Mouse (Mus musculus) embryonic facial prominence, embryonic 10.5 days (tissue): ENCODE data around the gene Tbcel. TPM values are rescaled to one million over a fixed set of nuclear protein-coding genes. Genes with fewer than 3 reads are reported as not detected.

Experiments used
- DNase-seq: peaks from one replicate; pipeline ENCODE4 v3.0.0-alpha.2; 2017; ENCODE audit warnings: low spot score
- H3K27ac ChIP-seq: fragments of 300-500 bp; sonication (generic); replicated peaks from 2 replicates; pipeline ENCODE4 v1.5.1; 2016; ENCODE audit warnings: mild to moderate bottlenecking
- H3K27me3 ChIP-seq: fragments of 300-500 bp; sonication (generic); replicated peaks from 2 replicates; pipeline ENCODE4 v1.6.1; 2016; ENCODE audit warnings: low read depth, mild to moderate bottlenecking; ENCODE audit not compliant: poor library complexity, severe bottlenecking
- H3K36me3 ChIP-seq: fragments of 300-500 bp; sonication (generic); replicated peaks from 2 replicates; pipeline ENCODE4 v1.6.1; 2016; ENCODE audit warnings: mild to moderate bottlenecking, moderate library complexity
- H3K4me1 ChIP-seq: fragments of 300-500 bp; sonication (generic); 2 replicates; pipeline ENCODE4 v1.6.1; 2016
- H3K4me3 ChIP-seq: fragments of 300-500 bp; sonication (generic); 2 replicates; pipeline ENCODE4 v1.5.1; 2016; ENCODE audit warnings: mild to moderate bottlenecking, moderate library complexity
- H3K9me3 ChIP-seq: fragments of 300-500 bp; sonication (generic); 2 replicates; pipeline ENCODE4 v1.6.1; 2016; ENCODE audit warnings: mild to moderate bottlenecking
- WGBS: fragments of 180-500 bp; shearing (Covaris S2); methylation state at CpG from one replicate; pipeline ENCODE4 v1.1.7; 2016; 5-methylcytosine and 5-hydroxymethylcytosine counted together
- polyA plus RNA-seq: library from polyadenylated mRNA; unstranded; fragments of >200 nt; fragmentation: Nextera tagmentation; extraction: Ambion mirVana; gene quantifications from 2 replicates; pipeline ENCODE4 v1.2.1, GENCODE M21; 2016

Tbcel gene
- polyA plus RNA-seq, 1 experiment from 2014 or later = 3.5 TPM

DNA sequence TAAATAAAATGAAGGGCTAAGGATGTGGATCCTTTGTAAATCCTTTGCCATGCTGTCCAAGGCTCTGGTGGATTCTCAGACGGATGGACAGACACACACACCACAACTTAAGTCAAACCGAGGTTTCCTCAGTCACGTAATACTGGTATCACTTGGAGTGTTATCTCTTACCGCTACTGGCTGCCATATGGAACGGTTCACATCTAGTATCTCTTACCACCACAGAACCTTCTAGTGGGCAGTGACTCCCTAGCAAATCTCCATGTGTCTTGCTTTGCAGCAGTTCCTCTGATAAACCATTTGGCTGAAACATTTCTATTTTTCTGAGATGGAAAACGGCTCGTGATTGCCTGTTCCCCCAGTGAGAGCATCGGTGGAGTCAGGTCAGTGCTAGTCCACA, 33.4 kb downstream of the Tbcel start:
- Histone ChIP-seq H3K27me3 (no peaks in the 10 kb centered on the region), H3K4me1 (peaks cover 16% of the 10 kb centered on the region), H3K27ac (no peak overlapping the region), H3K36me3 (peaks cover 7% of the 10 kb centered on the region), H3K9me3 (no peaks in the 10 kb centered on the region), H3K4me3 (no peak overlapping the region)
- no peak for DNase-seq
- WGBS = 84% methylated on average over 8 of the region's 8 CpGs

DNA sequence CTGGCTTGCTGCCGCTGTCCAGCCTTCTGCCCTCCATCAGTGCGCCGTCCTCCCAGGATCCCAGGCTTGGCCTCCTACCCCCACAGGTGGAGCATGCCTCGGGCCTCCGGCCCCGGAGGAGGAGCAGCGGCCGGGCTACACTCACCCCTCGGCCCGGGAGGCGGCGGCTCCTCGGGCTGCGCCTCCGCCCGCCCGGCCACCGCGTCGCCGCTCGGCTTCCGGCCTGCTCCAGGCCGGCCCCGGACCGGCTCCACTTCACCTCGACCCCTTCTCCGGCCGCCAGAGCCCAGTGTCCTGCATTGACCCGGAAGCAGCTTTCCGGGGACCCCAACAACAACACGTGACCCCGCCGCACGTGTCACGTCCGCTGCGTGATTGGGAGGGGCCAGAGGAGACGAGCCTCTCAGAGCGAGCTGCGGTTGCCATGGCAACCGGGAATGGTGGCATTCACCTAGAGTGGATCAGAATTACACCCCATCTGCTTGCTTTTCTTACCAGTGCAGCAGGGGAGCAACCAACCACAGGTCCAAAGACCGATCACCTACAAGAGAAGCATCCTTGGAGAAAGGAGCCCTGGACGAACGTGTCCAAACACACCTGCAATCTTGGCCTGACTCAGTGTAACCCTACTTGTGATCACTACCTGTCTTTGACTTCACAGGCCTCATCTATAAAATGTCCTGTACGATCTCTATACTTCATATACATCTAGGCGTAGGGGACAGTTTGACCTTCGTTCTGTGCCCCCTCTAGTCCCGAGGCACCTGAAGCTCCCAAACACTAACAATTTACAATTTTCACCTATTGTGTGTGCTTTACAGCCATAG, 35.5 kb downstream of the Tbcel start:
- Histone ChIP-seq H3K27ac (peak overlapping the region; percentile 90), H3K4me3 (peak overlapping the region; percentile 90), H3K9me3 (no peaks in the 10 kb centered on the region), H3K4me1 (peaks cover 16% of the 10 kb centered on the region), H3K27me3 (no peaks in the 10 kb centered on the region), H3K36me3 (peaks cover 11% of the 10 kb centered on the region)
- DNase-seq = peak; percentile 95
- 6% methylated on average over 49 of the region's 49 CpGs for WGBS

DNA sequence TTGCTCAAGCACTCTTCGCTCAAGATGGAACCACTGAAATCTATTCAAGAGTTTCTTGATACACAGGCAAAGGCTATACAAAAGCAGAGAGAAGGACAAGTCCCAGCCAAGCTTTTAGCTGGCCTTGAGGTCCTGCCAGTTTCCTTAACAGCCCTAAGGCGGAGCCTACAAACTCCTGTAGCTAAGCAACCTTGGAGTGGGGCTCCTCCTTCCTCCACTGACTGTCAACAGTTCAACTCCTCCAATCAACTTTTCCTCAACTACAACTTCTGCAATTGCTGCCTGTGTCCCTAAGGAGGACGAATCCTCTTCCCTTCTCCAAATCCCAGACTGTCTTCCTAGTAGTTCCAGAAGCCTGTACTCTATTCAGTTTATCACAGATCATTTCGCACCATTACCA, 36.4 kb downstream of the Tbcel start:
- Histone ChIP-seq H3K27me3 (no peaks in the 10 kb centered on the region), H3K4me1 (peaks cover 16% of the 10 kb centered on the region), H3K9me3 (no peaks in the 10 kb centered on the region), H3K4me3 (peak overlapping the region; percentile 90), H3K36me3 (peaks cover 14% of the 10 kb centered on the region), H3K27ac (peak overlapping the region; percentile 90; the same call in 1 of the 2 replicates)
- DNase-seq = no peak
- WGBS = 54% methylated on average over 4 of the region's 4 CpGs

DNA sequence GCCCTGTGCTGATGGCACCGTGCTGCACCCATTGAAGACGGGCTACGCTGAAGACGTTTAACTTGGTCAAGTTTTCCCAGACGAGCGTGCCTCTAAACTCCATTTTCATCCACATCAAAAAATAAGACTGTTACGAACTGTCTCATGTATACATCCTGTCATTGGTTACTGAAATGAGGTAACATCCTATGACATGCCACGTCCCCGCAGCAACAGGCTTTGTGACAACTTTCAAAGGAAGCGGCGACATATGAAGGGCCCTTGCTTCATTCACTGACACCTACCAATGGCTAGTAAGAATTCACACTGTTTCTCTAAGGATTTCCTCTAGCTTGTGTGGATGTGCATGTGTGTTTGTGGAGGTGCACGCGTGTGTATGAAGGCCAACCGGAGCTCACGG, 38.3 kb downstream of the Tbcel start:
- H3K27me3 ChIP-seq = no peaks in the 10 kb centered on the region
- WGBS = 95% methylated on average over 15 of the region's 15 CpGs
- peaks cover 20% of the 10 kb centered on the region for H3K4me1 ChIP-seq
- no peak overlapping the region for H3K4me3 ChIP-seq
- H3K9me3 ChIP-seq = no peaks in the 10 kb centered on the region
- peaks cover 14% of the 10 kb centered on the region for H3K36me3 ChIP-seq
- no peak for DNase-seq
- H3K27ac ChIP-seq = no peak overlapping the region

DNA sequence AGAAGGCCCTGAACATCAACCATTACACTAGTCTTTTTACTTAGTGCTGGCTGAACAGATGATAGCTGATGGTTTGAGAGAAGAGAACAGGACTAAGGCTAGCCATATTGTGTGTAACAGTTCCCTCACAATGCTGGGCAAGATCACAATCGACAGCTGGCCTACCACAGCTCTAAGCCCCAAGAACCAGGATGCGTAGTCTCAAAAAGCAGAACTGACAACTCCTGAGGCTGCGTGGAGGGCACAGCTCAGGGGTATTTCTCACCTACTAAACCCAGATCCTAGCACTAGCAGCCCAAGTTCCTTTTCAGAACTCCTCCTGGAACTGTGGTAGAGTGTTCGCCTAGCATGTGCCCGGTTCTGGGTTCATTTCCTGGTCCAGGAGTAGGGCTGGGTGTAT, 39.2 kb downstream of the Tbcel start:
- H3K27ac ChIP-seq = no peak overlapping the region
- peaks cover 14% of the 10 kb centered on the region for H3K36me3 ChIP-seq
- DNase-seq = no peak
- no peaks in the 10 kb centered on the region for H3K9me3 ChIP-seq
- peaks cover 25% of the 10 kb centered on the region for H3K4me1 ChIP-seq
- no peaks in the 10 kb centered on the region for H3K27me3 ChIP-seq
- WGBS = 95% methylated on average over 5 of the region's 5 CpGs
- no peak overlapping the region for H3K4me3 ChIP-seq

DNA sequence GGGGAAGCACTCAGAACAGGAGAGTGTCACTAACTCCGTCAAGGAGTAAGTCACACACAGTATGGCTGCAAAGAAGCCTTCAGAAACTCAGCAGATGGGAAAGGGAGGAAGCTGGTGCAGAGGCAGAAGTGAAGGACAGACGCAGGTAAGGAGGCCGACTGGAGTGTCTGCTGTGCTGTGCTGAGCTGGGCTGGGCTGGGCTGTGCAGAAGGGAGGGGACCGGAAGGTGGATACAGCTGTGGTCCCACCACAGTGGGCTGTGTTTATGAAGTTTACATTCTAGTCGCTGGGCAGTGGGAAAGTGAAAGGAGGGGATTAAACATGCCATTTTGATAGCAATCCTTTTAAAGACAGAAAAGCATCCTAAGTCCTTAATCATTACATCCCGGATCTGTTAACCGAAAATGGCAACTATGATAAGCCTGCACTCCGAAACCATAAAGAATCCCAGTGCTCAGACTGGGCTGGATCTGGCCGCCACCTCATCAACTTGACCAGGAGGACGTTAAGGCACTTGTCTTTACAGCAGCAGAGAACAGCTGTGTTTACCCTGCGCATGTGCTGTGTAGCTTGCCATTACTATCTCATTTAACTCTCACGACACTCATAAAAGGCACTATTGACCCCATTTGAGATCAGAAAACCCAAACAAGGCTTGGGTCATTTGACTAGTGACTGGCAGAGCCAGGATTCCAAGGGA, 40.3 kb downstream of the Tbcel start:
- 85% methylated on average over 12 of the region's 12 CpGs for WGBS
- DNase-seq = no peak
- Histone ChIP-seq H3K4me1 (peaks cover 24% of the 10 kb centered on the region), H3K4me3 (no peak overlapping the region), H3K27me3 (no peaks in the 10 kb centered on the region), H3K27ac (no peak overlapping the region), H3K9me3 (no peaks in the 10 kb centered on the region), H3K36me3 (peaks cover 14% of the 10 kb centered on the region)

DNA sequence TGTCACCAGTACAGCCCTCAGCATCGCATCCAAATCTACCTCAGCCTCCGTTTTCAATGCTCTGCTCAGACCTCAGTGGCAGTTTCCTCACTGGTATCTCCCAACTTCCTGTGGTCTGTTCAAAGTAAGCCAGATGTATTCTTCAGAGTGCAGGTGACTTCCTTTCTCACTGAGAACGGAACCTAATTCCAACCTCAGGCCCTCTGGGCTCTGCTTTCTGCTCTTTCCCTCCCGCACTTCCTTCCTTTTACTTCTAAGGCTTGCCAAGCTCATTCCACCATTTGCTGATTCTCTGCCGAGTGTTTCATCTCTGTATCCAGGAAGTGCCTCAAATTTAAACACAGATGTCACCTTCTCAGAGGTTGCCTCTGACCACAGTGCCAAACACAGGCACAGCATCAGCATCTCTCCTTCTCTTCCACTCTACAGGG, 41.9 kb downstream of the Tbcel start:
- Histone ChIP-seq H3K27me3 (no peaks in the 10 kb centered on the region), H3K9me3 (no peaks in the 10 kb centered on the region), H3K4me3 (no peak overlapping the region), H3K27ac (no peak overlapping the region), H3K36me3 (peaks cover 14% of the 10 kb centered on the region), H3K4me1 (peaks cover 19% of the 10 kb centered on the region)
- DNase-seq = no peak
- 76% methylated on average over 5 of the region's 5 CpGs for WGBS

DNA sequence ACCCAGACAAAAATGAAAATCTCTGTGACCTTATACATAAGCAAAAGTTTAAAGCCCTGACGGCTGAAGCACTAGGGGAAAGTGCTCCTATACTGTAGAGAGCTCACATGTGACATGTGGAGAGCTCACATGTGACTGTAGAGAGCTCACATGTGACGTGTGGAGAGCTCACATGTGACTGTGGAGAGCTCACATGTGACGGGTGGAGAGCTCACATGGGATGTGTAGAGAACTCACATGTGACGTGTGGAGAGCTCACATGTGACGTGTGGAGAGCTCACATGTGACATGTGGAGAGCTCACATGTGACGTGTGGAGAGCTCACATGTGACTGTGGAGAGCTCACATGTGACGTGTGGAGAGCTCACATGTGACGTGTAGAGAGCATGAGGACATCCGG, 43.4 kb downstream of the Tbcel start:
- no peaks in the 10 kb centered on the region for H3K27me3 ChIP-seq
- 93% methylated on average over 9 of the region's 9 CpGs for WGBS
- H3K9me3 ChIP-seq = no peaks in the 10 kb centered on the region
- H3K4me3 ChIP-seq = no peak overlapping the region
- peaks cover 19% of the 10 kb centered on the region for H3K4me1 ChIP-seq
- H3K27ac ChIP-seq = no peak overlapping the region
- no peak for DNase-seq
- peaks cover 6% of the 10 kb centered on the region; the same call in 1 of the 2 replicates for H3K36me3 ChIP-seq

DNA sequence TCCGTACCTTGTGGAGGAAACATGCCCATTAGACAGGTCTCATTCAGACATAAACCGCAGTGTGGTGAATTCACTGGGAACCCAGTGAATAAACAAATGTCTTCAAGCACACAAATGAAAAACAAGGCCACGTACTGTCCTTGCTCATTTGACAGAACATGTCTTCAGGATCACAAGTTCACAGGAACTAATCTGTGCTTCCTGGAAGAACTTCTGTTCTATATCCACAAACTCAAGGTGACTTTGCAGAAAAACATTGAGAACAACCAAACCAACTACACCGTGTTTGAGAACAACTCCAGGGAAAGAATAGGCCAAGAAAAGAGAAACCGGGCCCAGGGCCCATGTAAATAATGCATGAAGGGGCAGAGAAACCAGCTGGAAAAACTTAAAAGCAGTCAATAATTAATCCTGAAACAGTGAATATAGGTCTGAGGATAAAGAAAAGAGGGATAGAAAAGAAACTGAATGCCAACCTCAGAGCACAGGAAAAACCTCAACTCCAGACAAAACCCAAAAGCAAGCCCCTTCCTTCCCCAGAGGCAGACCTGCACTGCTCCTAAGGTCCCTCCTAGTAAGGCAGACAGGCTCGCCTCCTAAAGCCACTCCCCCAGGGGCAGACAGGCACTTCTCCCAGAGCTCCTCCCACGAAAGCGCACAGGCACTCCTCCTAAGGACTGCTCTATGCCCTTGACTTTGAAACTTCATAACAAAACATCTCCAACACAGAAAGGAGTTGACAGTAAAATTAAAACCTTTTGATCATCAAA, 44.2 kb downstream of the Tbcel start:
- H3K36me3 ChIP-seq = 0 out of 2 replicates have a peak, but pooled peaks cover 3% of the 10 kb centered on the region
- WGBS = 60% methylated on average over 8 of the region's 8 CpGs
- no peak overlapping the region for H3K27ac ChIP-seq
- DNase-seq = peak; percentile 29
- no peak overlapping the region for H3K4me3 ChIP-seq
- no peaks in the 10 kb centered on the region for H3K27me3 ChIP-seq
- peaks cover 25% of the 10 kb centered on the region for H3K4me1 ChIP-seq
- H3K9me3 ChIP-seq = no peaks in the 10 kb centered on the region

DNA sequence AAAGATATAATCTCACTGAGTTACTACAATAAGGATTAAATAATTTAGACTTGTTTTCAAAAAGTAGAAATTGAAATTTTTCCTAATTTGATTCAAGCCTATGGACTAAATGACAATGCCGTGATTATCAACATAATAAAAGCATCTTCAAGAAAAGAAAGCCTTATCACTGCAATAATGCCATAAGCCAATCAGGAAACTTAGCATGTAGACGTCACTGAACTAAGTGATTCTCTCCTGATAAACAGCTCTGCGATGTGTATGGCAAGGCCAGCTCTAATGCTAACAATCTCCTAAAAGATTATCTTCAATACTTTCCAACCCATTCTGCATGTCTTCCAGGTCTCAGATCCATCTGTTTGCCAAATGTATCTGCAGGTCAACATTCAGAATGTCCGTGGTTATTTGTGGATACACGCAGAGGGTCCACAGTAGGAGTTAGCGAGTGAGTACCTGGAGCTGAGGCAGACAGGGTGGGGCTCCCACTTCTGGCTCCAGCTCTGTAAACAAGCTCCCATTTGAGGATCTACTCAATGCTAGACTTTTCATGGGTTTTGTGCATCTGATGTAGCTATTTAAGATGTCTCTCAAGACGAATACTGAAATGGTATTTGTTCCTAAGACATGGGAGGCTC, 44.9 kb downstream of the Tbcel start:
- Histone ChIP-seq H3K4me1 (peaks cover 25% of the 10 kb centered on the region), H3K9me3 (no peaks in the 10 kb centered on the region), H3K27me3 (no peaks in the 10 kb centered on the region), H3K36me3 (peaks cover 8% of the 10 kb centered on the region; the same call in 1 of the 2 replicates), H3K4me3 (no peak overlapping the region), H3K27ac (no peak overlapping the region)
- DNase-seq = no peak
- WGBS = 90% methylated on average over 7 of the region's 7 CpGs

DNA sequence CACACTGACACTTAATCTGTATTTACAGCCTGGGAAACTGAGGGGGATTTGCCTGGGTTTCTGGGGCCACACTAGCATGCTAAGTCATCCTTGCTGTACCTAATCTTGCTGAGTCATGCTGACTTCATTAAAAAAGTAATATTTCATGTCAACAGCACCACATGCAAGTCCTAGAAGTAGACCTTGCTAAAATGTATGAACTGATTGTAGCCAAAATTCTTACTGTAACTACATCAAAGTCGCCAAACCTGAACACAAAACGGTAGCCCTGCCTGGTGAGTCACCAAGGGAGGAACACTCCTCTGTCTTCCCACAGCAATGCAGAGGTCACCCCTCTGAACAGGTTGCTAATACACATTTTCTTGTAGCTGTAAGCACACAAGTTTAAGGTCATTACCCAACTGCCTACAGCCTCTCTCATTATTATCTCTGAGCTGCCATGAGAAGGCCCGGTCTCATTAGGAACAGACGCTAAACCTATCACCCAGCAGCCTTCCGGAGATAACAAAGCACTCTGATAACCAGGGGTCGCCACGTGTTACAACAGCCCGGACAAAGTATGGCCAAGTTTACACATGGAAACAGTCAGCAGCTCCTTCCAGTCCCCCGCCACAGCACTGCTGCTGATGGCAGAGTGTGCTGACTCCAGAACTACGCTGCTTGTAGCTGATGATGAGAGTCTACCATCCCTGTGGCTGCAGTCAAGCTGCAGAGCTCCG, 46.1 kb downstream of the Tbcel start:
- H3K27me3 ChIP-seq = no peaks in the 10 kb centered on the region
- DNase-seq = no peak

More for the DNA sequence above, 46.1 kb downstream of the Tbcel start:
- H3K4me3 ChIP-seq = no peak overlapping the region
- no peak overlapping the region for H3K27ac ChIP-seq
- WGBS = 79% methylated on average over 11 of the region's 11 CpGs
- H3K4me1 ChIP-seq = peaks cover 31% of the 10 kb centered on the region
- H3K36me3 ChIP-seq = peaks cover 9% of the 10 kb centered on the region; the same call in 1 of the 2 replicates
- H3K9me3 ChIP-seq = no peaks in the 10 kb centered on the region
